Mouse (Mus musculus) hindlimb bud, embryonic 11.5 days (tissue): ENCODE data around the gene Pnmt.

ENCODE experiments used
- DNase-seq: peaks from one replicate; pipeline ENCODE4 v3.0.0-alpha.2; 2012; ENCODE audit warnings: low read depth, low spot score; ENCODE audit errors: extremely low spot score

The Pnmt gene

GRCm38 (mm10) chr11:98383261-98384030 lies 2.8 kb upstream of the Pnmt start, which contains the start of gene Tcap:
Gene Tcap, plus strand, starts transcription at chr11:98383811.
- no peak for DNase-seq

DNA sequence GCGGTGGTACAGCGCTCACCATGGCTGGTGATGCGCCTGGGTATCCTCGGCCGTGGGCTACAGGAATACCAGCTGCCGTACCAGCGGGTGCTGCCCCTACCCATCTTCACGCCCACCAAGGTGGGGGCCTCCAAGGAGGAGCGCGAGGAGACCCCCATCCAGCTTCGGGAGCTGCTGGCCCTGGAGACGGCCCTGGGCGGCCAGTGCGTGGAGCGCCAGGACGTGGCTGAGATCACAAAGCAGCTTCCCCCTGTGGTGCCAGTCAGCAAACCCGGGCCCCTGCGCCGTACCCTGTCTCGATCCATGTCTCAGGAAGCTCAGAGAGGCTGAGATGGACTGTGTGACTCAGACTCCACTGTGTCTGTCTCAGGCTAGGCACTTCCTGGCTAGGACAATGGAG lies 2.0 kb upstream of the Pnmt start:
- DNase-seq, result no peak

- DNase-seq, result no peak
These were observed 1.3 kb upstream of the Pnmt start for GRCm38 (mm10) chr11:98384721-98385637.

DNA sequence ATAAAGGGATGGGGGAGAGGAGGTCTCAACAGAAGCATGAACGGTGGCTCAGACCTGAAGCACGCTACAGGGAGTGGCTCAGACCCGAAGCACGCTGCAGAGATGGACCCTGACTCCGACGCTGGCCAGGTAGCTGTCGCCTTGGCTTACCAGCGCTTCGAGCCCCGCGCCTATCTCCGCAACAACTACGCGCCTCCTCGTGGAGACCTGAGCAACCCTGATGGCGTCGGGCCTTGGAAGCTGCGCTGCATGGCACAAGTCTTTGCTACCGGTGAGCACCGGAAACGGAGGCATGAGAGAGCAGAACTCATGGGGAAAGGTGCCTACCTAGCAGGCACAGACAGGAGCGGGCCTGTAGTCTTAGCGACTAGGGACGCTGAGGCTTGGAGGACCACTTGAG lies 346 bp downstream of the Pnmt start:
- no peak for DNase-seq

- DNase-seq, result no peak
These were observed 867 bp downstream of the Pnmt start for GRCm38 (mm10) chr11:98387056-98387577.

- no peak for DNase-seq
These were observed 2.0 kb downstream of the Pnmt start for GRCm38 (mm10) chr11:98388282-98388681.

DNA sequence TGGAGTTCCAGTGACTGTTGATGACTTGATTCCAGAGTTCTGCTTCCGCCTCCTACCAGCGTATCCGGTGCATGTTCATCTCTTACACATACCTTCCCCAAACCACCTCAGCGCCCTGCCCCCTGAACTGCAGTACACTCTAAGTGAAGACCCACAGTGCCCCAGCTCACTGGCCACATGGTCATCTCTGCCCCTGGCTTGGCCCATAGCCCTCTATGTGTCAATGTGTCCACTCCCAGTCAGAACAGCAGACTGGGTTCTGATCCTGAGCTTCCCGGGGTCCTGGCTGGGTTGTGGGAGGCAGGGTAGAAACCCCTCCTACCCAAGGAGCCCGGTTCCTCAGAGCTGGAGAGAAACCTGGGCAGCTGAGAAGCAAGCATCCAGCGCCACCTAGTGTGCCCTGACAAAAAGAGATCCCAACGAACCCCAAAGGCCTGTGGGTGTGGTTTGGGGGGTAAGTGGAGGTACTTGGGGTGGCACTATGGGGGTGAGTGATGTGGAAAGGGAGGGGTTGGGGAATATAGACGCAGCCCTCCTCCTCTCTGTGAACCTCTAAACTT lies 3.1 kb downstream of the Pnmt start:
- DNase-seq, result no peak

GRCm38 (mm10) chr11:98390141-98390540 lies 3.9 kb downstream of the Pnmt start:
- no peak for DNase-seq

DNA sequence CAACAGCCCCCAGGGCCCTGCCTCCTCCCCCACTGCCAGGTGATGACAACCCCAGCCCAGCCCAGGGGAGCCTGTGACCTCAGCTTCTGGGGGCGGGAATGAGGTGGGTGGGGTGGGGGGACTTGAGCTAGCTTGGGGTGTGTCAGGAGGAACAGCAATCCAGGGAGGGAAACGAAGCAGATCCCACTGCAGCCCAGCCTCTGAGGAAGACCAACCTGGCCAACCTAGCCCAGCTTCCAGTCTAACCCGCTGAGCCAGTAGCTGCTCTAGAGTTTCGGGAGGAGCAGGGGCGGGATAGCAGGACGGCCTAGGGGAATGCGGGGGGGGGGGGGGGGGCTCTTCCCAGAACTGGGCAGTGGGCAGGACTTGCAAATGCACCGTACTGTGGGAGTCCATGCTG lies 5.8 kb downstream of the Pnmt start:
- no peak for DNase-seq

- no peak for DNase-seq
These were observed 6.4 kb downstream of the Pnmt start for GRCm38 (mm10) chr11:98392645-98393044.

DNA sequence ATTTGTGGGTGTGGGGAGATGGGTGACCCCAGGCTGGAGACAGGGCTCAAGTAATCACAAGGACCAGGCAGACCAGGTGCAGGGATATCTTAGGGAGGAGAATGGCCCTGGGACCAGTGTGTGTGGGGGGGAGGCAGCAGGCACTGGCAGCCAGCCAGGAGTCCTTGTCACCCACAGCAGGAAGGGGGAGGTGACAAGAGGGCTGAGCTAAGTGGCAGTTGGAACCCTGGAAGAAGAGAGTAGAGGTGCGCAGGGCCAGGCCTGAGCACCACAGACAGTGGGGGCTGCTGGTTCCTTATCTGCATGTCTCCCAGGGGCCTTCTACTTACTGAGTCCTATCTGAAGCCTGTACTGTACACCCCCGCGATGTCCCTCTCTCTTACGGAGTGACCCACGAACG lies 7.1 kb downstream of the Pnmt start:
- no peak for DNase-seq

- no peak for DNase-seq
These were observed 8.1 kb downstream of the Pnmt start for GRCm38 (mm10) chr11:98394301-98394700.

- no peak for DNase-seq
These were observed 8.8 kb downstream of the Pnmt start for GRCm38 (mm10) chr11:98395041-98395440.

DNA sequence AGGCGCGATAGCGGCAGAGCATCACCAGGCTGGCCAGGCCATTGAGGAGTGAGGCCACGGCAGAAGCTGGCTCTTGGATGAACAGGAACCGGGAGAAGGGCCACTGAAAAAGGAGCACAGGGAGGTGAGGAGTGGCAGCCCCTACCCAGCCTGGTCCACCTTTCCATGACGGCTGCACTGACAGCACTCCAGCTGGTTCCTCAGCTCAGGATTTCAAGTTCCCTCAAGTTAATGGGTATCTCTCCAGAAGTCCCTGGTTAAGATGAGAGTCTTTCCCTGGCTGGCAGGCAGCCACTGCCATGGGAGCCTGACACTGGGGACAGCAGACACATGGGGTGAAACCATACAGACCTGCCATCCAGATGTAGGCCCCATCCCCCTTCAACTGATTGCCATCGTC lies 11.7 kb downstream of the Pnmt start:
- no peak for DNase-seq

- DNase-seq, result no peak
These were observed 14.0 kb downstream of the Pnmt start, which contains the start of gene Pgap3 for GRCm38 (mm10) chr11:98400161-98400726. Gene Pgap3, minus strand, starts transcription at chr11:98400490.

- DNase-seq, result no peak
These were observed 14.6 kb downstream of the Pnmt start for GRCm38 (mm10) chr11:98400816-98401215.

DNA sequence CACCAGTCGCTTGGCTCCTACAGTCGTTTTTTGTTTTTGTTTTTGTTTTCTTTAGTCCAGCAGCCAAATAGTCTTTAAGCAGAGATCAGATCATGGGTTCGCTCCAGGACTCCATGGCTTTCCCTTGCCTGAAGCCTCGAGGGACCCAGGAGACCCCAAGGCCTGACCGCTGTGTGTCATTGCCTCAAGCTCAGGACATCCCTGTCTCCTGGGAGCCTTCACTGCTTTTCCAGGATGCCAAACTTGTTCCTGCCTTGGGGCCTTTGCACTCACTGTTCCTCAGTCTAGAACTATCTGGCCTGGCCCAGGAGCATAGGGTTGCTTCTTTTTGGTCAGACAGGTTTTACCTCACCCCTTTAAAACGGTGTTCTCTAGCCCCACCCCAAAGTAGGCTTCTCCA lies 20.4 kb downstream of the Pnmt start:
- DNase-seq, result no peak

GRCm38 (mm10) chr11:98408872-98409271 lies 22.6 kb downstream of the Pnmt start:
- DNase-seq, result no peak

DNA sequence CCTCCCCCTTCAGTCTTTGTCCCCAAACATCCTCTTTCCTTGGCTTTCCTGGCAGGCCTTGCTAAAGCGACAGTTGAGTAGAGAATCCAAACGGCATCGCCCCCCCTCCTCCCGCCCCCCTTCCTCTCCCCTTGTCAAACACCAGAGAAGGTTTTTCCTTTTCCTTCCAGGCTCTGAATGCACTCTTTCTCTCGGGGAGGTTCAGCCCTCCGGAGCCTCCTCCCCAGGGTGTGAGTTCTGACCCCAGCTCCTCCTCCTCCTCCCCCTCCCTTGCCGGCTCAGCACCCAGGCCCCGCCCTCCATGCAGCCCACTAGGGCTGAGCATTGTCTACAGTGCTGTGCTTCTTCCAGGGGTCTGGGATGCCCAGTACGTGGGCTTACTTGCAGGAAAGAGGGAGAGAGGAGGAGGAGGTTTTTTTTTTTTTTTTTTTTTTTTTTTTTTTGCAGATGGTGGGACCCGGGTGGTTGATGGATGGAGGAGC lies 23.1 kb downstream of the Pnmt start:
- no peak for DNase-seq

GRCm38 (mm10) chr11:98412273-98412796 lies 26.1 kb downstream of the Pnmt start, which contains the start of gene Erbb2:
Gene Erbb2, plus strand, starts transcription at chr11:98412470.
- DNase-seq, result no peak
